Mouse (Mus musculus) heart, postnatal 14 days (tissue): ENCODE results near the gene Abat. TPM values are rescaled to one million over a fixed set of nuclear protein-coding genes. Genes with fewer than 3 reads are reported as not detected.

ENCODE experiments used
- DNase-seq, 2 experiments: peaks; one replicate each; pipeline ENCODE4 v3.0.0; 2021 to 2022
- intact Hi-C: fragments of 180-260 bp; cut with DNase I; formaldehyde crosslinking; loops from one replicate; pipeline ENCODE4 v1.15.1; 2025
- total RNA-seq, 2 experiments: library from RNA; stranded (reverse); gene quantifications; 2 replicates each; pipeline ENCODE4 v1.2.3; 2021

Gene Abat
- total RNA-seq, 2 experiments from 2014 or later, result 5.7 to 6.6 TPM

- DNase-seq, result no peak
- intact Hi-C loops, result no loop called here
These were observed 100.2 kb downstream of the Abat start for GRCm38 (mm10) chr16:8613447-8613846.

GRCm38 (mm10) chr16:8619659-8620314, 106.6 kb downstream of the Abat start:
- intact Hi-C loops, result no loop called here
- no peak for DNase-seq

GRCm38 (mm10) chr16:8620315-8621115, 107.3 kb downstream of the Abat start:
- no peak for DNase-seq
- intact Hi-C loops, result no loop called here

- DNase-seq, result no peak
- intact Hi-C loops, result no loop called here
These were observed 117.2 kb downstream of the Abat start for GRCm38 (mm10) chr16:8630419-8630818.

- no peak for DNase-seq
- intact Hi-C loops, result no loop called here
These were observed 118.2 kb downstream of the Abat start for GRCm38 (mm10) chr16:8631428-8631827.

GRCm38 (mm10) chr16:8636867-8637216, 123.6 kb downstream of the Abat start:
- DNase-seq, result no peak
- intact Hi-C loops, result no loop called here

GRCm38 (mm10) chr16:8637217-8638051, 124.2 kb downstream of the Abat start, which contains the start of the genes Pmm2 and Tmem186:
Pmm2 (plus strand) TSS chr16:8637674.
Tmem186 (minus strand) TSS chr16:8637712.
- peak; percentile 83 to 88 for DNase-seq
- intact Hi-C loops, result no loop called here

- intact Hi-C loops, result no loop called here
- DNase-seq, result no peak
These were observed 124.9 kb downstream of the Abat start for GRCm38 (mm10) chr16:8638131-8638530.

GRCm38 (mm10) chr16:8639466-8640191, 126.4 kb downstream of the Abat start:
- DNase-seq, result no peak
- intact Hi-C loops, result loop anchor here (2.0 kb wide), 1 partner anchor 33 kb away; the partner anchor contains the start of gene Carhsp1

- intact Hi-C loops, result loop anchor here (1.0 kb wide), 2 partner anchors 30 to 150 kb away; no protein-coding TSS in a partner anchor
- DNase-seq, result peak; percentile 40 to 59
These were observed 130.6 kb downstream of the Abat start for GRCm38 (mm10) chr16:8643855-8644254.

- DNase-seq, result no peak
- intact Hi-C loops, result no loop called here
These were observed 132.3 kb downstream of the Abat start for GRCm38 (mm10) chr16:8645546-8645945.

GRCm38 (mm10) chr16:8650007-8650406, 136.8 kb downstream of the Abat start:
- DNase-seq, result no peak
- intact Hi-C loops, result no loop called here

GRCm38 (mm10) chr16:8655108-8655507, 141.9 kb downstream of the Abat start:
- DNase-seq, result no peak
- intact Hi-C loops, result no loop called here

- no peak for DNase-seq
- intact Hi-C loops, result no loop called here
These were observed 142.4 kb downstream of the Abat start for GRCm38 (mm10) chr16:8655599-8655998.

GRCm38 (mm10) chr16:8656256-8656655, 143.0 kb downstream of the Abat start:
- intact Hi-C loops, result no loop called here
- no peak for DNase-seq

- no peak for DNase-seq
- intact Hi-C loops, result no loop called here
These were observed 145.1 kb downstream of the Abat start for GRCm38 (mm10) chr16:8658349-8658748.

GRCm38 (mm10) chr16:8658764-8659163, 145.5 kb downstream of the Abat start:
- no peak for DNase-seq
- intact Hi-C loops, result no loop called here

GRCm38 (mm10) chr16:8663022-8663421, 149.8 kb downstream of the Abat start:
- intact Hi-C loops, result no loop called here
- DNase-seq, result no peak

GRCm38 (mm10) chr16:8663606-8664539, 150.6 kb downstream of the Abat start:
- DNase-seq, result peak; percentile 45 to 48
- intact Hi-C loops, result no loop called here
